Mouse (Mus musculus) spleen, postnatal 0 days (tissue): ENCODE measurements around the gene Arhgap22. TPM values are rescaled to one million over a fixed set of nuclear protein-coding genes. Genes with fewer than 3 reads are reported as not detected.

Experiments used
- polyA plus RNA-seq: library from polyadenylated mRNA; unstranded; fragments of >200 nt; fragmentation: Nextera tagmentation; extraction: Ambion mirVana; gene quantifications from 2 replicates; pipeline ENCODE4 v1.2.1, GENCODE M21; 2015

The Arhgap22 gene
- polyA plus RNA-seq = 2.6 and 4.3 TPM in 2 replicates

DNA sequence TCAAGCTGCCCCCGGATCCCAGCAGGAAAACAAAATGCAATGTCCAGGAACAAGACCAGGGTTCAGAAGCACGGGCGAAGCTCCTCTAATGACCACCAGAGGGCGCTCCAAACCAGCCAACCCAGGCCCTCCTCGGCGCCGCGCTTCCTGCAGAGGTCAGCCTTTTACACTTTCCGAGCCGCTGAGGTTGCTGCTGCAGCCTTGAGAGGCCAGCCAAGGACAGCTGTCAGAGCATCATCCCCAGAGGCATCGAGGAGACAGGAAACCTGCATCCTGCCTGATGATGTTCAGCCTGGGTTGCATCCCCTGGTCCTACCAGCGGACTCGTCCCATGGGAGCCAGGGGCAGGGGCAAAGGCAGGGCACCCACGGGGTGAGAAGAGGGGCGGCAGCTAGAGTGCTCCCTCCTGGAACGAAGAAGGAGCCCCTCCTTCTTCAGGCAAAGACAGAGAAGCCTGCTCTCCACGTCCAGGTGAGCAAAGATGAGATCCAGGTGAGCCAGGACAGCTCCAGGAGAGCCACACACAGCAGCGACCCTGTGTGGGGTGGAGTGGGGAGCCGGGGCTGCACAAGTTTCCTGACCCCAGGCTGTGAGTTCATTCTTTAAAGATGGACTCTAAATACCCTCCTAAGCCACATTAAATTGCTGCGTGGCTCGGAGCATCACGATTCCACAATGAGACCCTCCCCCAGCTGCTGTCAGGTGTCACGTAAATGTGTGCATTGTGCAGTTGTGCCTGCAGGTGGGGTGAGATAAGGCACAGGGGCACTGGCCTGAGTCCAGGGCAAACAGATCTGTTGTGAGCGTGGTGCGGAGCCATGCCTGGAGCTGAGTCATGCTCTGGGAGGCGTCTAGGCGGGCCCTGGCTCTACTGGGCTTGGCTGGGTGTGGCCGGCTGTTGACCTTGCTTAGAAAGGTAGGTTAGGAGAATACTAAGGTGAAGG lies at the start of gene Arhgap22:
TSS of gene Arhgap22 (plus strand) at position 204 of the 944 bp plus-strand sequence.

DNA sequence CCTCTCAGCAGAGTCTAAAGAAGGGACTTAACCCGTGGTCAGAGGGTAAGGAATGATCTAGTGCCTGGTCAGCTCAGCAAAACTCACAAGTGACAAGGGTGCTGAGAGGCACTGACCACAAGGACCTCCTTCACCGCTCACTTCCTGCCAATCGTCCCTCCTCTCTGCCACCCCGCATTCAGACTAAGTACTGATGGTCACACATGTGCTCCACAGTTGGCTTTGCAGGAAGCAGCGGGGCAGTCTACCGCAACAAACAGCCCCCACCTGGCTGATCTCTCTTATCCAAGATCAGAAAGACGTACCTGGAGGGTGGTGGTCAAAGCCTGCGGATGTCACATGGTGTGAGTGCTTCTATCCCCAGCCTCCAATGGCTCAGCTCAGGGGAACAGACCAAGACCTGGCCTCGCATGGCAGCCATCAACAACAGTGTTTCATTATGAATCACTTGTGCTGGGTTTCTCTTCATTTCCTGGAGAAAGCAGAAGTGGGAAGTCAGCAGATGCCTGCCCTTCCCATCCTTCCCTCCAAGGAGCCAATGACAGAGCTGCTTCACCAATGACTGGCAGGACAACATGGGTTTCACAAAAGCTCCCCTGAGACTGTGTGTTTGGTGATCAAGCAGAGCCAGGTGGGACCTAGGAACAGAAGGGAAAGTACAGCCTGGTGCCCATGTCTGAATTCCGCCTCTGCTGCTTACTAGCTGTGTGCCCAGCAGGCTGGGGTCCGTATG lies 28.6 kb upstream of the Arhgap22 start, which contains the start of gene Wdfy4:
TSS of gene Wdfy4 (minus strand) at position 441 of the 733 bp plus-strand sequence.

Other genes starting within 250 kb of the Arhgap22 start
- 0.29 and 0.67 TPM in 2 replicates for gene Lrrc18, start 222.6 kb upstream of the Arhgap22 start, polyA plus RNA-seq
- 2.9 and 5.3 TPM in 2 replicates for gene Wdfy4, start 28.5 kb upstream of the Arhgap22 start, polyA plus RNA-seq
- 5.3 and 7.4 TPM in 2 replicates for gene Mapk8, start 233.1 kb downstream of the Arhgap22 start, polyA plus RNA-seq